Mouse (Mus musculus) kidney, adult 18-20 months (tissue): ENCODE data around the gene Mrps33.

Source experiments
- DNase-seq: peaks from one replicate; pipeline ENCODE4 v3.0.0; 2021

The Mrps33 gene

GRCm38 (mm10) chr6:39776275-39776674 is 34.5 kb downstream of the Mrps33 start:
- DNase-seq: no peak

- no peak for DNase-seq
Observed at GRCm38 (mm10) chr6:39775029-39775428, 35.8 kb downstream of the Mrps33 start.

- no peak for DNase-seq
Observed at GRCm38 (mm10) chr6:39757229-39757628, 53.6 kb downstream of the Mrps33 start.
